Mouse (Mus musculus) layer of hippocampus, postnatal 14 days (tissue): ENCODE measurements at regions not wholly inside any gene's neighbourhood (a gene's known extent, or its start where the extent isn't known, plus 50 kb on each side); places are given as distances from the start of the nearest gene placed in this dataset.

ENCODE experiments used
- DNase-seq, 2 experiments: peaks; one replicate each; pipeline ENCODE4 v3.0.0; 2021 to 2022; ENCODE audit warnings: low spot score in 2 of 2, mixed read lengths in 1 of 2

DNA sequence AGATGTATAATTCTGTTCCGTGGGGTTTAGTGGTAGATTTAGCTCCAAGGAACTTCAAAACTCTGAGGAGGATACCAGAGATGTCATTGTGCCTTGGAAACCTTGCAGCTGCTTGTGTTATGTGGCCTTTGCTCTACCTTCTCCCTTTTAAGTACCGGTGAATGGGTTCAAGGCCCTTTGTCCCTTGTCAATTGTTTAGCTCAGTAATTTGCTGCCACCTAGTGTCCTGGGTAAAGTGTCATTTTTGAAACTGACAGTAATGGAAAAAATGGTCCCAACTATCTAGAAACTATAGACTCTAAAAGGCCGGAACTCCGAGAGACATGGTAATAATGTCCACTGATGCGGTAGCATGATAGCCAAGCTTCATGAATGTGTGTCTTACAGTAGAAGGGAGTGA lies 90.8 kb upstream of the Phactr1 start:
- DNase-seq, result no peak

GRCm38 (mm10) chr13:42590415-42590814 lies 90.0 kb upstream of the Phactr1 start:
- no peak for DNase-seq

- DNase-seq, result no peak
These were observed 87.5 kb upstream of the Phactr1 start for GRCm38 (mm10) chr13:42592945-42593344.

DNA sequence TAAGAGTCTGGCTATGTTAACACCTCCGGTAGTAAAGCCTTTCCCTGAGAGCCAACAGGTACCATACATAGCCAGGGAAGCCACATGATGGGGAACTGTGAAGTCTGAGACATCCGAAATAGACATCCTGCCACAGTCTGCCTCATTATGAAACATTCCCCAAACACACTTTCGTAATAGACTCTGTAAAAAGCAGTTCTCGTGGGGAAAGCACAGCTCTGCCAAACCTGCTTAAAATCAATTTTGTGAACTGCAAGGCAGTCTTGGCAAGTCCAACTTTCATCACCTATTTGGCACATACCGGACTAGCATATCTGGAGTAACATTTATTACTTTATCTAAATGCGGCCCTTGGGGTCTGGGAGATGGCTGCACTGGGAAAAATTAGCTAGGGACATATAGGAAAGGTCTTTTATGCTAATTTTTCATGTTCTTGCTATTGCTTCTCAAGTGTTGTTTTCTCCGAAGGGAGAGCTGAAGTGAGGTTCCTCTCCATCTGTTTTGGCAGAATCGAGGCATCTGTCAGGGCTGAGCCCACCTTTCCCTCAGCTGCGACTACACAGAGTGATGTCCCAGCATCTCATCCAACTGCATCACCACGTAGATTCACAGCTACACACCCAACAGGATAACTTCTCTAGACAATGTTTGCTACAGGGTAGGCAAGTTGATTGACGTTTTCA lies 86.8 kb upstream of the Phactr1 start:
- DNase-seq, result no peak

- DNase-seq, result no peak
These were observed 85.2 kb upstream of the Phactr1 start for GRCm38 (mm10) chr13:42595180-42595579.

DNA sequence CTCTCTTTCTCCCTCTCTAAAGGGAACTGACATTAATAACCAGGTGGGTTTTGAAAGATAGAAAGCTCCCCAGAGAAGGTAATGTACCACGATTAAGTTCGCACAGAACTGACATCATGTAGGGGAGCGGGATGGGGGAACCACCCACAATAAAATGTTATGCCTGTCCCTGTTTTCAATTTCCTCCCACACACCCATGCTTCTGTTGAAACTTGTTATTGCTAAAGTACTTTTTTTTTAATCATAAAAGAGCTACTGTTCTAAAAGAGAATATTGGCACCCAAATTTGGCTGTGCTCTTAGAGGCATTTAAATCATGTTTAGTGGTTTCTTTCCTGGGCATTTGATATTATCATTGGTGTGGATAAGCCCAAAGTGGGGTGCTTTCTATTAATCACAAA lies 82.6 kb upstream of the Phactr1 start:
- DNase-seq, result peak in 1 of 2 experiments; percentile 72

DNA sequence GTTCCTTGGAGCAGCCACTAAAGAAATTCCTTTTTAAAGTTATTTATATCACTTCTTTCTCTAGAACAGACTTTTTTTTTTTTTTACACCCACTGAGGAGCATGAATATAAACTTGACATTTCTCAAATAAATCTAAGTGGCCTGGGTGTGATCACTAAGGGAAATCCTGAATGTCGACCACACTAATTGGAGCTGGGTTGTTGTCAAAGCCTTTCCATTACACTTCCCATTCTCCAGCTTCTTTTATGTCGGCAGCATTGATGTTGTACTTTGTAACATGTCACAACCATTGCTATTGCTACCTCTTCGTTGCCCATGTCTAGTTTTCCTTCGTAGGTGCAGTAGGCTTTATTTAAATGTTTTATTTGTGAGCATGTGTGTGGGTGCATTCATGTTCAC lies 77.1 kb upstream of the Phactr1 start:
- no peak for DNase-seq

- DNase-seq, result no peak
These were observed 72.7 kb upstream of the Phactr1 start for GRCm38 (mm10) chr13:42607735-42608134.

- DNase-seq, result no peak
These were observed 71.5 kb upstream of the Phactr1 start for GRCm38 (mm10) chr13:42608963-42609362.

GRCm38 (mm10) chr13:42613326-42613725 lies 67.1 kb upstream of the Phactr1 start:
- DNase-seq, result no peak

GRCm38 (mm10) chr13:42615826-42616225 lies 64.6 kb upstream of the Phactr1 start:
- peak in 1 of 2 experiments; percentile 45 for DNase-seq

GRCm38 (mm10) chr13:42617225-42617624 lies 63.2 kb upstream of the Phactr1 start:
- DNase-seq, result no peak

DNA sequence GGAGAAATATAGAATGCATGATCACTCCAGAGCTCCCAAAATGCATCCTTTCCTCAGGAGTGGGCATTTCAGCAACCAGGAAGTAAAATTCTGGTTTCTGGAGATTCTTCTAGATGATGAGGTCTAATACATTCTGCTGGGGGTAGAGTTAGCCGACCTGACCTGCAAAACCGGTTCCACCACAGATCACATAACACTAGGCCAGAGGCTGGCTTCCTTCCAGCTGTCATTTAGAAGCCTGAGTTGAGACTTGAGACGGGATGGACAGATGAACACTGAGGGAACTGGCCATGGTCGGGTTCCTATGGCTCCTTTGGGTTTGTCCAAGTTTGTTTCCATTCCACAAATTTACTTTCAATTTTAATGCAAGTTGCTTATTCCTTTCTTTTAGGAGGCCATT lies 62.6 kb upstream of the Phactr1 start:
- DNase-seq, result no peak

- no peak for DNase-seq
These were observed 60.7 kb upstream of the Phactr1 start for GRCm38 (mm10) chr13:42619555-42620280.

- DNase-seq, result peak; percentile 33 to 60
These were observed 56.9 kb upstream of the Phactr1 start for GRCm38 (mm10) chr13:42623491-42623890.
